ENCODE assay signal across 18 mouse cellular contexts in genomic region chr6:128007982-128008562, GRCm38 (mm10).
DNase-seq lines count a peak whose midpoint lies in the region; ATAC-seq and TF ChIP-seq lines count a peak whose summit lies in the region.
"Had no signal": no experiment of that assay in that cellular context is flagged by ENCODE, and none has a peak within 500 bp of the region (broad histone marks: within the 10 kb centered on the region; RNA-seq: fewer than 3 reads in every experiment).

No protein-coding gene starts in this region.

- no peak overlapping the region for H3K4me2 ChIP-seq in heart, postnatal 0 days (ENCODE audit: low read depth, low read length)
- H3K4me2 ChIP-seq: liver, embryonic 12.5 days; lung, embryonic 14.5 days; midbrain, embryonic 13.5 days had no signal

- ATAC-seq in frontal cortex, adult (ENCODE audit: low TSS enrichment) = peak; percentile 7; the same call in 1 of the 2 replicates
- no peak for ATAC-seq in heart, postnatal 0 days (ENCODE audit: insufficient read depth, low read depth)
- ATAC-seq: liver, embryonic 12.5 days; midbrain, embryonic 13.5 days had no signal

- no peak for TF ChIP-seq CTCF in heart, postnatal 0 days (IDR thresholded peaks at IDR 0.05; ENCODE audit: low read depth)

- H3K27me3 ChIP-seq in heart, postnatal 0 days (ENCODE audit: control insufficient read depth, insufficient read depth, low read length) = no peaks in the 10 kb centered on the region
- no peaks in the 10 kb centered on the region for H3K27me3 ChIP-seq in limb, embryonic 10.5 days (ENCODE audit: low read depth, poor library complexity, severe bottlenecking)
- H3K27me3 ChIP-seq: liver, embryonic 12.5 days; midbrain, embryonic 13.5 days had no signal

- DNase-seq in frontal cortex, postnatal 14 days (ENCODE audit: low spot score in 2 of 2) = no peak
- no peak for DNase-seq in heart, postnatal 0 days (ENCODE audit: low spot score)
- DNase-seq in heart, adult 11 months = no peak
- DNase-seq in Muller cell, postnatal 12 days (ENCODE audit: inconsistent ontology term) = peak; percentile 47
- DNase-seq in limb, embryonic 10.5 days (ENCODE audit: low spot score) = no peak
- DNase-seq in urinary bladder, postnatal 14 days (ENCODE audit: low spot score) = no peak
- DNase-seq in ovary, postnatal 36 days (ENCODE audit: low spot score) = no peak
- DNase-seq: adrenal gland, adult 8-10 months; cerebellum, adult 11 months; lung, embryonic 14.5 days; right cerebral cortex, adult 18-20 months; spleen, adult 18-20 months; thymus, postnatal 36 days had no signal

- no peak for TF ChIP-seq EP300 in heart, postnatal 0 days (IDR thresholded peaks at IDR 0.05; ENCODE audit: low read depth)

- H3K9me3 ChIP-seq in heart, postnatal 0 days (replicated peaks; ENCODE audit: control insufficient read depth, low read length) = no peaks in the 10 kb centered on the region
- H3K9me3 ChIP-seq in limb, embryonic 10.5 days (replicated peaks) = no peaks in the 10 kb centered on the region
- H3K9me3 ChIP-seq: forebrain, embryonic 10.5 days; liver, embryonic 12.5 days; midbrain, embryonic 13.5 days had no signal

- peak overlapping the region; percentile 50; the same call in 1 of the 2 replicates for H3K27ac ChIP-seq in heart, postnatal 0 days (ENCODE audit: low read depth)
- peak overlapping the region; percentile 27 for H3K27ac ChIP-seq in limb, embryonic 10.5 days
- H3K27ac ChIP-seq: forebrain, embryonic 10.5 days; liver, embryonic 12.5 days; macrophage; midbrain, embryonic 13.5 days had no signal

- H3K36me3 ChIP-seq in heart, postnatal 0 days (replicated peaks; ENCODE audit: control insufficient read depth, insufficient read depth, low read length) = no peaks in the 10 kb centered on the region
- no peaks in the 10 kb centered on the region for H3K36me3 ChIP-seq in limb, embryonic 10.5 days
- H3K36me3 ChIP-seq: forebrain, embryonic 10.5 days; liver, embryonic 12.5 days; midbrain, embryonic 13.5 days had no signal

- WGBS in heart, postnatal 0 days = 58% methylated on average over 5 of the region's 5 CpGs
- WGBS in limb, embryonic 10.5 days = 71% methylated on average over 5 of the region's 5 CpGs

- H3K4me3 ChIP-seq in heart, postnatal 0 days (ENCODE audit: low read depth, low read length) = no peak overlapping the region
- H3K4me3 ChIP-seq in limb, embryonic 10.5 days = no peak overlapping the region
- H3K4me3 ChIP-seq: forebrain, embryonic 10.5 days; liver, embryonic 12.5 days; midbrain, embryonic 13.5 days had no signal

- no peak overlapping the region for H3K9ac ChIP-seq in heart, postnatal 0 days (replicated peaks; ENCODE audit: low read depth, low read length)
- H3K9ac ChIP-seq: liver, embryonic 12.5 days; lung, embryonic 14.5 days; midbrain, embryonic 13.5 days had no signal

- H3K4me1 ChIP-seq in heart, postnatal 0 days (ENCODE audit: control insufficient read depth, insufficient read depth) = peaks cover 55% of the 10 kb centered on the region
- H3K4me1 ChIP-seq in limb, embryonic 10.5 days = peaks cover 68% of the 10 kb centered on the region
- H3K4me1 ChIP-seq: liver, embryonic 12.5 days had no signal
